Mouse (Mus musculus) ES-E14 (cell line): ENCODE measurements around the gene Cd82. TPM values are rescaled to one million over a fixed set of nuclear protein-coding genes. Genes with fewer than 3 reads are reported as not detected.

Source experiments
- DNase-seq: peaks from one replicate; pipeline ENCODE4 v3.0.0-alpha.2; 2013; ENCODE audit warnings: low read depth, low spot score
- H3K27ac ChIP-seq: 2 replicates; pipeline ENCODE4 v1.5.1; 2012; ENCODE audit warnings: low read depth, mild to moderate bottlenecking, low read length, moderate library complexity, mixed read lengths; ENCODE audit not compliant: poor library complexity, insufficient read depth, severe bottlenecking
- H3K36me3 ChIP-seq: 2 replicates; pipeline ENCODE4 v1.6.1; 2012; ENCODE audit warnings: mild to moderate bottlenecking, low read length, moderate library complexity, mixed read lengths; ENCODE audit not compliant: control insufficient read depth, poor library complexity, insufficient read depth, severe bottlenecking
- H3K4me1 ChIP-seq, 2 experiments: fragments of 150-350 bp in 1 of 2; sonication (generic) in 1 of 2; 2 replicates each; pipeline ENCODE4 v1.6.1; 2012; ENCODE audit warnings: low read length in 2 of 2, mild to moderate bottlenecking in 1 of 2, mixed read lengths in 1 of 2; ENCODE audit not compliant: control insufficient read depth in 2 of 2, insufficient read depth in 2 of 2, poor library complexity in 1 of 2
- H3K4me3 ChIP-seq, 2 experiments: fragments of 150-350 bp in 1 of 2; sonication (generic) in 1 of 2; 2 replicates each; pipeline ENCODE4 v1.5.1; 2012; ENCODE audit warnings: low read length in 2 of 2, low read depth in 1 of 2, mild to moderate bottlenecking in 1 of 2, mixed read lengths in 1 of 2; ENCODE audit not compliant: insufficient read depth in 1 of 2, poor library complexity in 1 of 2, severe bottlenecking in 1 of 2
- H3K9ac ChIP-seq: 2 replicates; pipeline ENCODE4 v1.6.1; 2012; ENCODE audit warnings: low read depth, mild to moderate bottlenecking, low read length, mixed read lengths; ENCODE audit not compliant: poor library complexity, insufficient read depth, severe bottlenecking
- H3K9me3 ChIP-seq: fragments of 150-350 bp; sonication (generic); 2 replicates; pipeline ENCODE4 v1.6.1; 2012; ENCODE audit warnings: low read depth, mild to moderate bottlenecking, low read length; ENCODE audit not compliant: control insufficient read depth, insufficient read depth
- CHD2 ChIP-seq: IDR thresholded peaks from 2 replicates; pipeline ENCODE4 v1.6.1; 2014; ENCODE audit warnings: mild to moderate bottlenecking, low read depth, low read length, inconsistent platforms
- HCFC1 ChIP-seq: IDR thresholded peaks from 2 replicates; pipeline ENCODE4 v1.6.1; 2012; ENCODE audit warnings: low read length, inconsistent platforms, borderline replicate concordance; ENCODE audit not compliant: insufficient read depth
- MAFK ChIP-seq: IDR thresholded peaks from 2 replicates; pipeline ENCODE4 v1.6.1; 2014; ENCODE audit warnings: mild to moderate bottlenecking, low read depth, low read length, inconsistent platforms; ENCODE audit not compliant: insufficient read depth
- ZC3H11A ChIP-seq: IDR thresholded peaks from 2 replicates; pipeline ENCODE4 v1.6.1; 2012; ENCODE audit warnings: low read depth, mild to moderate bottlenecking, inconsistent platforms, low read length, borderline replicate concordance
- ZNF384 ChIP-seq: IDR thresholded peaks from 2 replicates; pipeline ENCODE4 v1.6.1; 2012; ENCODE audit warnings: low read depth, low read length, inconsistent platforms
- in situ Hi-C, 2 experiments: fragments of 600-800 bp; cut with MboI; formaldehyde crosslinking; loops; one replicate each; pipeline ENCODE4 v1.15.1; 2025; ENCODE audit warnings: low sequenced_read_pairs in 2 of 2, inconsistent platforms in 1 of 2; ENCODE audit not compliant: unreplicated experiment in 2 of 2
- total RNA-seq: library from RNA; depleted of rRNA; stranded (reverse); fragments of 300-350 nt; gene quantifications from 2 replicates; pipeline ENCODE4 v1.2.3, GENCODE M21; 2012

The Cd82 gene
- total RNA-seq, 1 experiment: 3.2 TPM

GRCm38 (mm10) chr2:93427000-93427715 is 35.8 kb downstream of the Cd82 start:
- H3K27ac ChIP-seq: no peak overlapping the region
- no peaks in the 10 kb centered on the region for H3K9me3 ChIP-seq
- no peak overlapping the region for H3K9ac ChIP-seq
- no peaks in the 10 kb centered on the region for H3K4me1 ChIP-seq
- DNase-seq: no peak
- no peaks in the 10 kb centered on the region for H3K36me3 ChIP-seq
- H3K4me3 ChIP-seq: no peak overlapping the region
- TF ChIP-seq ZNF384: no peak
- no peak for TF ChIP-seq HCFC1
- no peak for TF ChIP-seq CHD2
- no peak for TF ChIP-seq ZC3H11A
- in situ Hi-C loops: loop anchor here in 1 of 2 experiments (10.0 kb wide), 1 partner anchor 212 kb away; no protein-coding TSS in a partner anchor

- Histone ChIP-seq H3K4me1 (no peaks in the 10 kb centered on the region), H3K36me3 (no peaks in the 10 kb centered on the region), H3K9ac (no peak overlapping the region), H3K9me3 (no peaks in the 10 kb centered on the region), H3K27ac (no peak overlapping the region), H3K4me3 (no peak overlapping the region)
- no peak for DNase-seq
- in situ Hi-C loops: loop anchor here in 1 of 2 experiments (10.0 kb wide), 1 partner anchor 211 kb away; no protein-coding TSS in a partner anchor
- TF ChIP-seq MAFK (no peak), HCFC1 (no peak), ZNF384 (no peak), ZC3H11A (no peak)
Measured at GRCm38 (mm10) chr2:93425810-93426209, 37.1 kb downstream of the Cd82 start.

GRCm38 (mm10) chr2:93424307-93424984 is 38.5 kb downstream of the Cd82 start:
- TF ChIP-seq MAFK (no peak), CHD2 (no peak), ZC3H11A (no peak), ZNF384 (no peak), HCFC1 (no peak)

GRCm38 (mm10) chr2:93421320-93421719 is 41.6 kb downstream of the Cd82 start:
- Histone ChIP-seq H3K9me3 (no peaks in the 10 kb centered on the region), H3K36me3 (no peaks in the 10 kb centered on the region), H3K4me3 (no peak overlapping the region), H3K4me1 (peaks cover 0 to 9% of the 10 kb centered on the region in 2 experiments; a peak in 1 of 4 replicates), H3K9ac (no peak overlapping the region), H3K27ac (no peak overlapping the region)
- in situ Hi-C loops: loop anchor here in 1 of 2 experiments (10.0 kb wide), 1 partner anchor 207 kb away; no protein-coding TSS in a partner anchor
- DNase-seq: peak; percentile 63
- TF ChIP-seq ZC3H11A: peak; percentile 34; the same call in 1 of the 2 replicates
- no peak for TF ChIP-seq HCFC1

More at GRCm38 (mm10) chr2:93424307-93424984, 38.5 kb downstream of the Cd82 start:
- in situ Hi-C loops: loop anchor here in 1 of 2 experiments (10.0 kb wide), 1 partner anchor 210 kb away; no protein-coding TSS in a partner anchor
- H3K9me3 ChIP-seq: no peaks in the 10 kb centered on the region
- no peak overlapping the region for H3K27ac ChIP-seq
- H3K36me3 ChIP-seq: no peaks in the 10 kb centered on the region
- H3K4me3 ChIP-seq: no peak overlapping the region
- H3K9ac ChIP-seq: no peak overlapping the region
- no peak for DNase-seq
- H3K4me1 ChIP-seq: peaks cover 0 to 3% of the 10 kb centered on the region in 2 experiments; a peak in 1 of 4 replicates
